Mouse (Mus musculus) heart, embryonic 11.5 days (tissue): ENCODE data around the gene Dda1. TPM values are rescaled to one million over a fixed set of nuclear protein-coding genes. Genes with fewer than 3 reads are reported as not detected.

Experiments used
- ATAC-seq: fragments of 200-750 bp; cut with Nextera tagmentation; replicated peaks from 2 replicates; pipeline ENCODE4 v1.8.0; 2017; ENCODE audit warnings: moderate library complexity; ENCODE audit not compliant: insufficient number of reproducible peaks, low FRiP score, low TSS enrichment
- H3K27ac ChIP-seq: fragments of 300-500 bp; sonication (generic); 2 replicates; pipeline ENCODE4 v1.5.1; 2014; ENCODE audit warnings: mild to moderate bottlenecking, low read depth, low read length
- H3K27me3 ChIP-seq: fragments of 300-500 bp; sonication (generic); 2 replicates; pipeline ENCODE4 v1.6.1; 2014; ENCODE audit warnings: mild to moderate bottlenecking, low read length, mixed read lengths; ENCODE audit not compliant: control insufficient read depth, insufficient read depth
- H3K36me3 ChIP-seq: fragments of 300-500 bp; sonication (generic); 2 replicates; pipeline ENCODE4 v1.6.1; 2014; ENCODE audit warnings: mild to moderate bottlenecking, low read length, moderate library complexity, mixed read lengths; ENCODE audit not compliant: control insufficient read depth, insufficient read depth
- H3K4me1 ChIP-seq: fragments of 300-500 bp; sonication (generic); 2 replicates; pipeline ENCODE4 v1.6.1; 2014; ENCODE audit warnings: low read length; ENCODE audit not compliant: control insufficient read depth, insufficient read depth
- H3K4me2 ChIP-seq: fragments of 300-500 bp; sonication (generic); 2 replicates; pipeline ENCODE4 v1.6.1; 2014; ENCODE audit warnings: mild to moderate bottlenecking, moderate library complexity
- H3K4me3 ChIP-seq: fragments of 300-500 bp; sonication (generic); 2 replicates; pipeline ENCODE4 v1.5.1; 2014; ENCODE audit warnings: low read depth, low read length
- H3K9ac ChIP-seq: fragments of 300-500 bp; sonication (generic); 2 replicates; pipeline ENCODE4 v1.6.1; 2014; ENCODE audit warnings: mild to moderate bottlenecking, low read depth, low read length, moderate library complexity
- H3K9me3 ChIP-seq: fragments of 300-500 bp; sonication (generic); replicated peaks from 2 replicates; pipeline ENCODE4 v1.6.1; 2016; ENCODE audit warnings: low read length; ENCODE audit not compliant: control insufficient read depth
- WGBS: fragments of 180-500 bp; shearing (Covaris S2); extraction: QIAGEN DNeasy Blood & Tissue Kit; methylation state at CpG from one replicate; pipeline ENCODE4 v1.1.7; 2014; ENCODE audit not compliant: insufficient replicate concordance; 5-methylcytosine and 5-hydroxymethylcytosine counted together
- polyA plus RNA-seq: library from polyadenylated mRNA; unstranded; fragments of >200 nt; fragmentation: Nextera tagmentation; extraction: Ambion mirVana; gene quantifications from 2 replicates; pipeline ENCODE4 v1.2.1, GENCODE M21; 2014

Gene Dda1
- polyA plus RNA-seq, 1 experiment from 2014 or later, result 95.9 TPM

GRCm38 (mm10) chr8:71478943-71479342 is 9.9 kb downstream of the Dda1 start:
- no peaks in the 10 kb centered on the region for H3K9me3 ChIP-seq
- H3K27ac ChIP-seq, result no peak overlapping the region
- H3K9ac ChIP-seq, result no peak overlapping the region
- H3K4me3 ChIP-seq, result no peak overlapping the region
- ATAC-seq, result no peak
- H3K4me1 ChIP-seq, result 0 out of 2 replicates have a peak, but pooled peaks cover 5% of the 10 kb centered on the region
- 77% methylated on average over 11 of the region's 11 CpGs for WGBS
- peaks cover 30% of the 10 kb centered on the region for H3K27me3 ChIP-seq
- no peak overlapping the region for H3K4me2 ChIP-seq
- no peaks in the 10 kb centered on the region for H3K36me3 ChIP-seq

DNA sequence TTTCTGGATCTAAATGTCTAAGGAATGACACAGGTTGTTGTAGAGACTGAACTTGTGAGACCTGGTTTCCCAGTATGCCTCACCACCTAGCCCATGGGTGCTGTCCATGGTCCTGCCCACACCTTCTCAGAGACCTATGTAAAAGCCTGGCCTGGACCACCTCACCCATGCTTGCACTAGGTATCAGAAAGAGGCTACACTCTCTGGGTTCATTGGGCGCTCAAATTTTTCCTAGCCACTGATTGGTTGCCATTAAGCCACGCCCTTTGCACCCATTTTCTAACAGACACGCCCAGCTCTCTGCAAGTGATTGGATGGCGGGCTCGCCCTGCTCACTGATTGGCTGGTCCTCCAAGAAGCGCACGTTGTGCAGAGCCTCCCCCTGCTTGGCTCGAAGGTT is 14.9 kb downstream of the Dda1 start:
- Histone ChIP-seq H3K4me1 (peaks cover under 1% of the 10 kb centered on the region), H3K9me3 (no peaks in the 10 kb centered on the region), H3K27me3 (peaks cover 18% of the 10 kb centered on the region), H3K9ac (no peak overlapping the region), H3K36me3 (no peaks in the 10 kb centered on the region), H3K4me3 (no peak overlapping the region), H3K4me2 (no peak overlapping the region), H3K27ac (no peak overlapping the region)
- WGBS, result 47% methylated on average over 8 of the region's 8 CpGs
- ATAC-seq, result no peak

DNA sequence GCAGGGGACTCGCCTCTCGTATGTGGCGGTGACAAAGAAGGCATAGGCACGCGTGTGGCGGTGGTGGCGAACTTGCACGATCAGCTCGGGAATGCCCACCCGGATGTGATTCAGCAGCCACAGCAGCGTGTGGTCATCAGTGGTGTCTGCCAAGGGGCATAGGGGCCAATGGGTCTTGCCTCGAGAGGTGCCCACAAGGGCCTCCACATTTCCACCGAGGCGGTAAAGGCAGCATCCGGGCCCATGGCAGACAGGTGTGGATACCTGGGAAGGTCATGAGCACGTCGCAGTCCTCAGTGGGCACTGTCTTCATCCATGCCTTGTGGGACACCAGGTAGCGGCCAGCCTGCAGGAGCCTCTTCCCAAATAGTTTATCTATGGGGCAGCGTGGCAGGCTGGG is 15.7 kb downstream of the Dda1 start:
- Histone ChIP-seq H3K9ac (no peak overlapping the region), H3K27ac (no peak overlapping the region), H3K36me3 (no peaks in the 10 kb centered on the region), H3K9me3 (no peaks in the 10 kb centered on the region), H3K4me1 (peaks cover 8% of the 10 kb centered on the region), H3K4me2 (peak overlapping the region; percentile 84; the same call in 1 of the 2 replicates), H3K4me3 (no peak overlapping the region), H3K27me3 (peaks cover 16% of the 10 kb centered on the region)
- no peak for ATAC-seq
- WGBS, result 85% methylated on average over 19 of the region's 19 CpGs

DNA sequence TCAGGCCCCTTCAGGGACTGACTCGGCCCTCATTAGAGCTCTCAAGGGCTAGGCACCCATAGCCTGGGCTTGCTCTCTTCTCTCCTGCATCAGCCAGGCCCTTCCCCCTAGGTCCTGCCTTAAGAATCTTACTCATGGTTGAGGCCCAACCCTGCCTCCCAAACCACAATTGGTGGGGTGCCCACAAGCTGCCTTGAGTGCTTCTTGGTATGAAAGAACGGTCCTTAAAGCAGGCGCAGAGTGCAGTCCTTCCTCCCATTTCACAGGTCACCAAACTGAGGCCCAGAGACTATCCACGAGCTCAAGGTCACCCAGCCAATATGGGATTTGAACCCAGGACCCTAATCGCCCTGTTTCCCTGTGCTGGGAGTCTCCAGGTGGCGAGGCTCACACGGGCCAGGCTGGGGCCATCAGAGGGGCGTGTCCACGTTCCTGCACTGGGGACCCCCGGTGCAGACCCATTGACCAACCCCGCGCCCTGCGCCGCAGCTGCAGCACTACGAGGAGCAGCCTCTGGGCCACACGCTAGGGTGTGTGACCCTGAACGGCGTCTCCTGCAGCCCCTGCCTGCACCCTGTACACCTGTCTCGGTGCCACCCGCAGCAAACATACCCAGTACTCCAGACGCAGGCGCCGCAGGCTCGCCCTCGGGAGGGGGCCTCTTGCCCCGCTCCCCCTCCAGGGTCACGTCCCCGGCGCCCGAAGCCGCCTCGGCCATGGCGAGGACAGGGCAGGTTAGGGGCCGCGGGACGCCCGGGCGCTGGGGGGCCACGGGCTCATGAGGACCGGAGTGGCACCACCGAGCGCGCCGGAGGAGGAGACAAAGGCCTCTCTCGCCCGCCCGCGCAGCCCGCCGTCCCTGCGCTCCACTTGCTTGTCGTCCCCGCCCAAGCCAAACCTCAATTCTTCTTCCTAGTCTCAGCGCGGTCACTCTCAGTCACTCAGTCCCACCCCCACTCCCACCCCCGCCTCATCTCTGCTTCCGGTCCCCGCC is 16.4 kb downstream of the Dda1 start, which contains the start of gene Ano8:
Ano8 (minus strand) TSS at position 822 of the 994 bp plus-strand sequence.
- H3K4me3 ChIP-seq, result peak within 1 kb of the TSS; percentile 65
- H3K9me3 ChIP-seq, result no peaks in the 10 kb centered on the region
- peaks cover 13% of the 10 kb centered on the region for H3K27me3 ChIP-seq
- H3K27ac ChIP-seq, result peak within 1 kb of the TSS; percentile 43; the same call in 1 of the 2 replicates
- H3K36me3 ChIP-seq, result peaks cover 4% of the 10 kb centered on the region; the same call in 1 of the 2 replicates
- H3K9ac ChIP-seq, result peak within 1 kb of the TSS; percentile 82
- peaks cover 10% of the 10 kb centered on the region for H3K4me1 ChIP-seq
- H3K4me2 ChIP-seq, result peak within 1 kb of the TSS; percentile 84
- ATAC-seq, result peak; percentile 60
- 5% methylated on average over 50 of the region's 58 CpGs for WGBS

GRCm38 (mm10) chr8:71486136-71486529 is 17.1 kb downstream of the Dda1 start:
- Histone ChIP-seq H3K27me3 (peaks cover 7% of the 10 kb centered on the region), H3K36me3 (peaks cover 9% of the 10 kb centered on the region), H3K9me3 (no peaks in the 10 kb centered on the region), H3K4me3 (peak overlapping the region; percentile 65), H3K9ac (no peak overlapping the region), H3K4me1 (peaks cover 10% of the 10 kb centered on the region), H3K4me2 (peak overlapping the region; percentile 84), H3K27ac (no peak overlapping the region; the same call in 1 of the 2 replicates)
- no peak for ATAC-seq
- 22% methylated on average over 7 of the region's 7 CpGs for WGBS

DNA sequence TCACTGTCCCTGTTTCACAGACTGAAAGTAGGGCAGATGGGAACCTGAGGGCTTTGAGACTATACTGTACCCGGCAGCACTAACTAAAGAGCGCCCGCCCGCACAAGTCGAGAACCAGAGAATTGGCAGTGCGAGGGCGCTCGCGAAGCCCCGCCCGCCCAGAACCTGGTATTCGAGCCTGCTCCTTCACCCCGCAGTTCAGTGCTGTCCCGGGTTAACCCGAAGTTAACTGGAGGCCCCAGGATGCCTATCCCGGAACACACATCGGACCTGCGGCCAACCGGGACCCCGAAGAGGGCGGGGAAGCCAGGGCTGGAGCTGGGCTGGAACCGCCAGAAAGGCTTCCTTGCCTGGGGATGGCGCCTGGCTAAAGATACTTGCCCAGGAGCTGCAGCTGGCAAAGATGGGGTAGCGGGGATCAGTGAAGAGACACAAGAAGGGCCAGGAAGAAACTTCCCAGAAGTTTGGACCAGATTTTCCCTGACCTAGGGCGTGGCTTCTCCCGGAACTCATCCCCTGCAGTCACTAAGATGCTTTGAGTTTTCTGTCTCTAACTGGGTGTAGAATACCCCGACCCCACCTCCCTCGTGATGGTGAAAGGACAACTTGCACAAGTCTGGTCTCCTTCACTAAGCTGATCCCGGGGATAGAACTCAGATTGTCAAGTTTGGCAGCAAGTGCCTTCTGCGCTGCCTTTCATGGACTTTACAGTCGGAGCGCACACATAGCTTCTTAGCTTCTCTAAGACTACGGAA is 18.9 kb downstream of the Dda1 start, which contains the start of gene Gtpbp3:
Gtpbp3 (plus strand) TSS at position 413 of the 755 bp plus-strand sequence.
- ATAC-seq, result no peak
- H3K27ac ChIP-seq, result peak within 1 kb of the TSS; percentile 62
- H3K9me3 ChIP-seq, result no peaks in the 10 kb centered on the region
- peak within 1 kb of the TSS; percentile 91 for H3K4me3 ChIP-seq
- peak within 1 kb of the TSS; percentile 82 for H3K9ac ChIP-seq
- under 1% methylated on average over 33 of the region's 33 CpGs for WGBS
- peak within 1 kb of the TSS; percentile 98 for H3K4me2 ChIP-seq
- H3K4me1 ChIP-seq, result peaks cover 10% of the 10 kb centered on the region
- no peaks in the 10 kb centered on the region for H3K27me3 ChIP-seq
- peaks cover 23% of the 10 kb centered on the region for H3K36me3 ChIP-seq

DNA sequence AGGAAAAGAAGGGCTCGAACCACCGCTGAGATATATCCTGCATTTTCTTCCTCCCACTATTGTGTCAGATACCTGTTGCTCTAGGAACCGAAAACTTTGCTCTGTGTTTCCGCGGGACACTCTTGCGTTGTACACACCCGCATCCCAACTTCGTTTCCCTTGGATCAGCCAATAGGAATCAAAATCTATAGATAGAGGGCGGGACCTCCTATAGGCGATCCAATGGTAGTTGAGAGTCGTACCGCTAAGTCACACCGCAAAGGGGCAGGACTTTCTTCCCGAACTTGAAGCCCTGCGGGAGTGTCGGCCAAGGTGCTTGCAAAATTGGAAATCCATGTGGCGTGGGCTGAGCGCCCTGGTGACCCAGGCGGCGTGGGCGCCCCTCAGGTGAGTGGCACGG is 19.5 kb downstream of the Dda1 start:
- ATAC-seq, result peak; percentile 82
- H3K4me2 ChIP-seq, result peak overlapping the region; percentile 98
- H3K27me3 ChIP-seq, result no peaks in the 10 kb centered on the region
- no peak overlapping the region for H3K27ac ChIP-seq
- H3K9ac ChIP-seq, result peak overlapping the region; percentile 82
- under 1% methylated on average over 22 of the region's 22 CpGs for WGBS
- peaks cover 27% of the 10 kb centered on the region for H3K36me3 ChIP-seq
- no peaks in the 10 kb centered on the region for H3K9me3 ChIP-seq
- peaks cover 10% of the 10 kb centered on the region for H3K4me1 ChIP-seq
- peak overlapping the region; percentile 91 for H3K4me3 ChIP-seq

GRCm38 (mm10) chr8:71495039-71495438 is 26.0 kb downstream of the Dda1 start:
- Histone ChIP-seq H3K4me1 (peaks cover 36% of the 10 kb centered on the region), H3K4me2 (no peak overlapping the region), H3K9me3 (no peaks in the 10 kb centered on the region), H3K36me3 (peaks cover 26% of the 10 kb centered on the region), H3K9ac (no peak overlapping the region), H3K27me3 (no peaks in the 10 kb centered on the region), H3K27ac (0 out of 2 replicates have a peak overlapping the region, but pooled peaks have one; percentile 22), H3K4me3 (no peak overlapping the region)
- 24% methylated on average over 16 of the region's 16 CpGs for WGBS
- 0 out of 2 replicates have a peak, but pooled peaks have one; percentile 29 for ATAC-seq
